Mouse (Mus musculus): ENCODE results near the gene Slbp.

The Slbp gene

DNA sequence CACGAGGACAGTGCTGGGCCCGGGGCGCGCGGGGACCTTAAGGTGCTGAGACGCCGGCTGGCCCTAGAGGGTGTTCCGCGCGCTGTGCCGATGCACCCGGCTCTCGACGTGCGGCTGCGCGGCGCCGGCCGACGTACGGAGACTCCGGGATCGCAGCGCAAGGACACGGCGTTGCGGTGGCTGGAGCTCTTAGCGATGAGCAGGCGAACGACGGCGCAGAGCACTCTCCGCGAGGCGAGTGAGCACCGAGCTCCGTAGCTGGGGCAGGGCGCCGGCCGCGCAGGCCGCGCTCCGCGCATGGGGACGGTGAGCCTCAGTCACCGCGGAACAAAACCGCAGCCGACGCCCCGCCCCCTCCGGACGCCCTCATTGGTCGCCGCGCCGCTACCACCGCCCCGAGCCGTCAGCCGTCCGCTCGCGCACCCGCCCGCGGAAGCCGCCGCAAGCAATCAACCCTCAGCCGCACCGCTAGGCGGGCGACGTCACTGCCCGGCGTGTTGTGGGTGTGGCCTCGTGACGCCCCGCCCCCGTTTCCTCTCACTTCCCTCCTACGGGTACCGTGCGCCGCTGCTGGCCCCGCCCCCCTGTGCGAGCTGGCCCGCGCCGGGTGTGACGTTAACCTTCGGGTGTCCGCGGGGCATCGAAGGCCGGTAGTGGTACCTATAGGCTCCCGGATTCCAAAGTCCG, 22.9 kb downstream of the Slbp start, which contains the start of the genes Fam53a and Gm9903:
TSS of gene Fam53a (minus strand) at position 335 of the 687 bp plus-strand sequence.
TSS of gene Gm9903 (plus strand) at position 625 of the 687 bp plus-strand sequence.
- peak; percentile 99 for DNase-seq (ENCODE audit: low spot score)

DNA sequence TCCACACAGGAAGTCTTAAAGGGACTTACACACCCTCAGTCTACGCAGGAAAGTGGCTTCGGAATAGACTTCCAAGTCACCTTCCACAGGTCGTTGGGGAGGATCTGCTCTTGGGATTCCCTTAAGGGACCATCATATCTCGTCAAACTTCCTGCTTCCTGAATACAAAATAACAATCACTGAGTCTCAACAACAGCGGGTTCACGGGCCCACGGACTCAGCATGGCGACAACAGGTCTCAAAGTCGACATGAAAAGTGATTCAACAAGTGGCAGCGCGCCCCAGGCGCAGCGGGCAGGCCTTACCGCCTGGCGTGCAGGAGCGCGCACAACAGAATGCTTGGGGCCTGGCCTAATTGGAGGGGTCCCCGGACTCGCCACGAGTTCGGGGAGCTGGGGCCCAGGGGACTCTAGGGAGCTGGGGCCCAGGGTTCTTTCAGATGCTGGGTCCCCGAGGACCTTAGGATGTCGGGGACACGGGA, 23.5 kb downstream of the Slbp start:
- no peak for DNase-seq (ENCODE audit: low spot score)

DNA sequence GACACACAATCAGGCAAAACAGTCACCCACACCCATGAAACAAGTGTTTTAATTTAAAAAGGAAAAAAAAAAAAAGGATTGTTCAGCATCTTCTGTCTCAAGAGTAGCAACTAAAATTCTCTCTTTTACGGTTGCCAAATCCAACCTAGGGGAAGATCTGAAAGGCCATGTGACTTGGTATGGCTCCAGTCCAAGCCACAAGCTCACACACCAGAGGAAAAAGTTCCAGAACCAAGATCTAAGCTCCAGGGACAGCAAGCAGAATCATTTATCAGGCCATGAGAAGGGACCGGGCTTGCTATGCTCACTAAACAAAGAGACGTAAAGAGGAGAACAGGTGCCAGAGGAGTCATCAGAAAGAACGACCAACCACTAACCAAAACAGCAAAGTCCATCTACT, 24.4 kb downstream of the Slbp start:
- no peak for DNase-seq (ENCODE audit: low spot score)

DNA sequence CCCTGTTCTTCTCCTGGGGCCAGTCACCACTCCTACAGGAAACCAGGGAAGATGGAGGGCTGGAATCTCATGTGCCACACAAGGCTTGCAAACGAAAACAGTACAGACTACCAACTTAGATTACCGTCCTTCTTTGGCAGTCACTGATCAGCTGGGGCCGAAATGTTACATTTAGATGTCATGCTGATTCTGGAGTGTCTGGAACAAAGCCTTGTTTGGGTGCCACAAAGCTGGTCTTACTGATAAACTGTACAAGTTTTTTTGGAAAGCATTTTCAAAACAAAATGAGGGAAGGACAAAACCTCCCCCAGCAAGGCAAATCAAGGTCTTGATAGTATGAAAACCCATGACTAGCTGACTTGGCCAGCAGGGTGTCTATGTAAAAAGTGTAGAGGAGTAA, 28.6 kb downstream of the Slbp start:
- DNase-seq (ENCODE audit: low spot score): no peak

DNA sequence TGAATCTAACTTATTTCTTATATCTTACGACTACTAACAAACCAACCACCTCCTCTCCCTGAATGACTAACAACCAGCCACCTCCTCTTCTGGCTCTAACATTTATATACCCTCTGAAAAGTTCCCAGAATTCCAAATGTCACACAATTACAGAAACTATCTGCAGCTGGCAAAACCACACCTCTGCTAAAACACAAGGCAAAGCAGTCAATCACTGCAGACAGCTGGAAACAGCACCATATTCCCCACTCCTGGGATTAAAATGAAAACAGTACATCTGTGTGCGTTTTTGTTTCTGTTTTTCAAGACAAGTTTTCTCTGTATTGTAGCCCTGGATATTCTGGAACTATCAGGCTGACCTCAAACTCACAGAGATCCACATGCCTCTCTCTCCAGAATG, 29.7 kb downstream of the Slbp start:
- no peak for DNase-seq (ENCODE audit: low spot score)

DNA sequence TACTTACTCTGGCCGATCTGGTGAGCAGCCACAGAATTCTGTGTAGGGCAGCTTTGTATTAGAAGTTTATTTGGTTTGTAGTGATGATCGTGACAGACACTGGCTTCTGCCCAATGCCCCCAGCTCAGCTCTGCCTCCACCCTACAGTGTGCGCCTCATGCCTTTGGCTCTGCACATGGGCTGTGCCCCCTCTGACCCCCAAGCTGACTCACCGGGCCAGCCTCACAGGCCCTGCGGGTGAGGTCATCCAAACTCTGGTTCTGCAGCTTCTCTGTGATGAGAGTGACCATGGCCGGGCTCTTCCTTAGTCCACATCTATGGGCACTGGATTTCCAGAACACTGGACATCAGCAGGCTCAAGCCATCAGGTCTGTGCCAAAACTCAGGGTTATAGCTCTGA, 38.0 kb downstream of the Slbp start:
- no peak for DNase-seq (ENCODE audit: low spot score)

DNA sequence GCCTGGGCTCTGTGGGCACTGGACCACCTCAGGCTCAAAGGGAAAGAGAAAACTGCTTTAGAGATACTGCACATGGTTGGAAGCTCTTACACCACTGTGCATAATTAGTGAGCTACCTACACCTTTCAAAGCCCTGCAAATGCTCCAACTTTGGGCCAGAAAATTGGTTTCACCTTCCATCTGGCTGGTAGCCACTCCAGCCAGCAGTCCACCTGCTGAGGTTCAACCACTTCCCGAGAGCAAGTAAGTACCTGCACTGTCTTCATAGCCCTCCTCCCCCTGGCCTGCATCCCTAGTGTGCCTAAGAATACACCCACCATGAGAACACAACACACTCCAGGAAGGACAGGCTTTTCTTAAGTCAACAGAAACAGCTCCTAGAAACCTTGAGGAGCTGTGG, 40.6 kb downstream of the Slbp start:
- no peak for DNase-seq (ENCODE audit: low spot score)

DNA sequence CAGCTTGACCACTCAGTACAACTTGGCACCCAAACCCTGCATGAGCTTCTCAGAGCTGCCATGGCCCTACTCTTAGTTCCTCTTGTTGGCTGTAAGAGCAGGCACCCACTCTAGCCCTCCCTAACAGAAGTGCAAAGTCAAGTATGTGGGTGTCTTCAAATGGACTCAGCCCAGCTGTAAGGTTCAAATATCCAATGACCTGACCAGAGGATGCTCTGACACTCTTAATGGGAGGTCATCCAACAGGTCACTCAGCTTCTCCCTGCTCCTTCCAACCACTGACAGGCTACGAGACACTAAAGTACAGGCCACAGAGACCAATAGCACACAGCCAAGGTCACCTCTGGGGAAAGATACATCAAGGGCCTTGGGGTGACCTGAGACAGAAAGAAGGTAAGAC, 43.1 kb downstream of the Slbp start:
- no peak for DNase-seq (ENCODE audit: low spot score)

DNA sequence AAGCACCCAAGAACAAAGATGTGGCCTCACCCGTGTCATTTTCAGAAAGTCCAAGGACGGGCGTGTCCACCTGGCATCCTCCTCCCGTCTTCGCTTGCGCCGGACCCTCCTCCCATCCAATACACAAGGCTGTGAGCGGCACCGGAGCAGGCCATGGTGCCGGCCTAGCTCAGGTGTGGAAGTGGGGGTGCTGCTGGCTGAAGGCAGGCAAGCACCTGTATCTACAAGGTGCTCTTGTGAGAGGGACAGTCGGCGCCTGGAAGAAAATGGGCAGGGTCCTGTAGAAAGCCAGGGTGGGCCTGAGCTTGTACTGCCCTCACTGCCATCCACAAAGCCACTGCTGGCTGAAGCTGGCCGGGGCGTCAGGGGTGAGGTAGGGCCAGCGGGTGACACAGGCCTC, 44.9 kb downstream of the Slbp start:
- no peak for DNase-seq (ENCODE audit: low spot score)

DNA sequence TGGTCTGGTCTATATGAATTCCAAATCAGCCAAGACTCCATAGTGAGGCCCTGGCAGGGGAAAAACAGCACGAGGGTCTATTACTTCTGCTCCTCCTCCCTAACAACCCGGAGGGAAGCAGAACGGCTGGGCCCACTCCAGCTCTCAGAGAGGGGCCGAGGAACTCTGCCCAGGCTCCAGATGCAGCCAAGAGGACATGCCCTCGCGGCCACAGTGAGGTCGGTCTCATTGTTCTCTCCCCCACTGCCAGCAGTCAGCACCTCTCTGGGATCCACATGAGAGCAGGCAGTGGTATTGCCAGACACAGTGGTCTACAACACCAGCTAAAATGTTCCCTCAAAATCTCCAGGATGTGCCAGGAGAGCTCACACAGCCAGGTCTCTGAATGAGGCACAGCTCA, 45.7 kb downstream of the Slbp start:
- no peak for DNase-seq (ENCODE audit: low spot score)

DNA sequence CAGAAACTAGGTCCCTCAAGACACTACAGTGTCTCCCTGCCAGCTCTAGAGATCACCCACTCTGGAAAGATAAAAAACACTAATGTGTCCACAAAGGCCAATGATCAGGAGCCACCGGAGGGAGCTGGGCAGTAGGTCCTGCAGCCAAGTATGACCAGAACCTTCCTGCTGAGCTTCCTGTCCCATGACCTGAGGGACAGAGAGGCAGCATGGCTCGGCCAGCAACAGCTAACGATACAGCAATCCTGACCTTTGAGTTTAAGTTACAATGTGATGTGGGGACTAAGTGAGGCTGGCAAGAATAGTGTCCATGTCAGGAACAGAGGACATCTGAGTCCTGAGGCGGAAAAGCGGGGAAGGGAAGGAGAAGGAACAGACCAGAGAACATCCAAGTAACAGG, 47.1 kb downstream of the Slbp start:
- DNase-seq (ENCODE audit: low spot score): no peak

DNA sequence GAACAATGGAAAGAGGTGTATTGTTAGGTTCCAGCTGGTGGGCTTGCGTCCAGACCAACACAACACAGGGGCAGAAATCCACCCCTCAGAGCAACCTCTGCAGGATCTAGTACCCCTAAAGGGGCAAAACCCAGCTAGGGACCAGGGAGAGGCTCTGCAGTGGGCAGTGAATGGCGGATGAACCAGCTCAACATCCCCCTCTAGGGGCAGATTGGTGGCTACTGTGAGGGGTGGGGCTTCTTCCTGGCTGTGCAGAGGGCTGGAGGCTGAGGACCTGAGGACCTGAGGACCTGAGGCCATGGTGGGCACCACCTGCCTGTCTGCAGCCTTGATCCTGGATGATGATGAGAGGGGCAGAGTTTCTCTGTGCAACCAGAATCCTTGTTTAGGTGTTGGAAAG, 58.8 kb downstream of the Slbp start:
- DNase-seq (ENCODE audit: low spot score): no peak

DNA sequence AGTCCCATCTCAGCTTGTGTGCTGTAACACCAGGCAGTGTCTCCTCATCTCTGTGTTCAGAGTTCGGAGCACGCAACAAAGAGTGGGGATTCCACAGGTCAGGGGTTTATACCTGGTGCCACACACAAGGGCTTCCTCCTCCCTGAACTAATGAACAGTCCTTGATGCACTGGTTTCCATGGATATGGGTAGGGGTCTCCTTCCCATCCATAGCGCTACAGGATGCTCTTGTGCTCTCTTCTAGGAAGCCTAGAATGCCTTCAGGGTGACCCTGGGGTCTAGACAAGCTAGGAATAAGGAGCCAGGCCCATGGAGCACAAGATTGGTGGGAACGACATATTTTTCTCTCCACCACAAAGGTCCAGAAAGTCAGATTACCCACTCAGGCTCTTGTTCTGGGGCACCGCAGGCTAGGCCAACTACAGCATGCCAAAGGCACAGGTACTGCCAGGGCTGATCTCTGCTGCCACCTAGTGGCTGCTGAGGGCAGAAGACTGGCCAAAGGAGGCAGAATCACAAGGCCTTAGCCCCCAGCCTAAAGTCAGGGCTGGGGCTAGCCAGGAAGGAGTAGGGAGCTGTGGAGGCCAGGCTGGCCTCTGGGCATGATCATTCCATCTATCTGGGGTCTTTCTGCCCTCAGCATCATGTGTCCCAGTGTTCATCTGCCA, 63.0 kb downstream of the Slbp start:
- DNase-seq (ENCODE audit: low spot score): no peak

DNA sequence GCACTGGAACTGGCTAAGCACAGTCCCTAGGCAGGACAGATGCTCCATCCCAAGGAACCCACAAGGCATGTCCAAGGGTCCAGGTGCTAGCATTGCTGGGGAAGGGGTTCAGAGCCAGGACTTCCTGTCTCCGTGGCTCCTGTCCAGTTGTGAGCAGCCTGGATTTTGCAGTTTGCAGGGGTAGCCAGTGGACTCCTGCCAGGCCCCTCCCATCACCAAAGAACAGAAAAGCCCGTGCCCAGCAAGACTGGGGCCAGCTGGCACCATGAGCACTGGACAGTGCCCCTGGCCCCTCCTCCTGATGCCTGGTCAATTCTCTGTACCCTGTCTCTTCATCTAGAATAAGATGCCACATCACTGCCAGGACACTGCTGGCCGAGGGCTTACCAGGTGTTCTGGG, 64.3 kb downstream of the Slbp start:
- DNase-seq (ENCODE audit: low spot score): no peak

DNA sequence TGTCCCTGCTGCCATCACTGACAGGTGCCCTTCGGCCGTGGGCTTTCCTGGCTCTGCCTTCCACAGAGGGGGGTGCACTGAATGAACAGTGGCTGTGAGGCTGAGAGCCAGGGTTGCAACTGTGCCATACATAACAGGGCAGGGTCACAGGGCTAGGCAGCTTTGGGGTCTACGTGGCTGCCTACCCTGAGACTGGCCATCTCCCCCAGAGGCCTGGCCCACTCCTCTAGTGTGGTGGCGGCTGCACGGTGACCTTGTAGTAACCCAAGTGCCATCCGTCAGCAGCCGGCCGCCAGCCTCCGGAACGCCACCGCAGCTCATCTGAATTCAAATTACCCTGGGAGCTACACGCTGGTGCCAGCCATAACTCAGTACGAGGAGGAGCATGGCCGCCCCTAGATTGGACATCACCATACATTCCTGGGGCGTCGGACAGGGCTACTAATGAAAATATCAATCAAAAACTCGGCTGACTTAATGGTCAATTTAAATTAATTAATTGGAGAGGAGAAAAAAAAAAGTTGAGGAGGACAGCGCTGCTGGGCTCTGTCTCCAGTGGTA, 64.8 kb downstream of the Slbp start:
- DNase-seq (ENCODE audit: low spot score): no peak
